Mouse (Mus musculus): ENCODE results near the gene Lypd6b.

The Lypd6b gene

DNA sequence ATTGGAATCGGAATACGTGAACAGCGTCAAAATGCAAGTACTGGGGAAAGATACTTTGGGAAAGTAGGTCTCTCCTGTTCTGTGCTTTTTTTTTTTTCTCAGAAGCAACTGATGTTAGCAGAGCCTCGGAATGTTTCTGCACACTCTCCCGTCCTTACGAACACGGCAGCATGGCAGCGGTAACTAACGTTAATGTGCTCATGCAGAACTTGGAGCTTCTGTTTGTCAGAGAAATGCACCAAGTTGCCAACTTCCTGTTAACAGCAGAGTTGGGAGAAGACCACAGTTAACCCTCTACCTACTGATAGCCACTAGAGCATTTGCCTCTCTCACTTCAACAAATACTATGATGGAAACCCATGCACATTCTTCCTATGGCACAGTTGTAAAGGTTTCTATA is 93.0 kb downstream of the Lypd6b start:
- no peak for DNase-seq

DNA sequence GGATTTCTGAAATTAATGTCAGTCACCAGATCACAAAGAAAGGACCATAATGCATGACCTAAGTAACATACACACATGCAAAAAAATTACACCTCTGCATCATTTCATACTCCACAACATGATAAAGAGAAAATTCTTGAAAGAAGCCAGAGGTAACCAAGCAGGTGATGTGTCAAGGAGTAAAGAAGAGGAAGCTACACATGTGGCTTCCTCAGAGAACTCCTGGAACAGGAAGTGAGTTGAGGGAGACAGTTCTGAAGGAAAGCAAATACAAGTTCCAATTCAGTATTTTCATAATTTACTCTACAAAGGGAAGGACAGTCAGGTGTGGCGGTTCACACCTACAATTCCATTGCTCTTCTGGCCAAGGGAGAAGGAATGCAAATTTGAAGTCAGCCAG is 93.5 kb downstream of the Lypd6b start:
- no peak for DNase-seq

DNA sequence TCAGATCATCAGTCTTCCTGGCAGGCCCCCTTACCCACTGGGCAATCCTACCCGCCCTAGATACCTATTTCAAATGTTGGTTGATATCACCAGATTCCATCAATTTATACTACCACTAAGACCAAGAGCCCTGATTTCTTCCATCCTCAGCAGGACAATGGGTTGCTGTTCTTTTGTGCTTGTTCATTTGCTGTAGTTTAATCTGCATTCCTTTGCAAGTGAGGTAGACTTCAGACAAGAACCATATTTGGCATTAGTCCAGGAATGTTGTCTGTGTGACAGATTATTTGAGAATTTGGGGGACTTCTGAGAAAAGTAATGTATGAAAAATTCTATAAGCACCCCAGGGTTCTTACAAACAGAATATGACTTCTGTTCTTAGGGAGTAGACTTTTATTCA is 95.0 kb downstream of the Lypd6b start:
- no peak for DNase-seq

DNA sequence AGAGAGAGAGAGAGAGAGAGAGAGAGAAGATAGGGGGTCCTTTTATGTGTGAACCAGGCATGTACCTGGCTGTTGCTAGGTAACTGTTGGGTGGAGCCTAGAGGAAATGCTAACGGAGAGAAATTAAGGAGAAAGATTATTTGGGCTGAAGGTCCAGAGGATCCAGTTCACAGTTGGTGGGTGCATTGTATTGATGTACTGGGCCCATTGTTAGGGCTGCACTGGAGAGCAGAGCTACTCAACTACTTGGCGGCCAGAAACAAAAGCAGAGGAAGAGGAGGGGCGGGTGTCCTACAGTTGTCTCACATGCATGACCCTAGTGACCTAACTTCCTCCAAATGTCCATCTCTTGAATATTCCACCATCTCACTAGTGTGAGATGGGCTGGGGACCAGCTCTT is 96.5 kb downstream of the Lypd6b start:
- no peak for DNase-seq

DNA sequence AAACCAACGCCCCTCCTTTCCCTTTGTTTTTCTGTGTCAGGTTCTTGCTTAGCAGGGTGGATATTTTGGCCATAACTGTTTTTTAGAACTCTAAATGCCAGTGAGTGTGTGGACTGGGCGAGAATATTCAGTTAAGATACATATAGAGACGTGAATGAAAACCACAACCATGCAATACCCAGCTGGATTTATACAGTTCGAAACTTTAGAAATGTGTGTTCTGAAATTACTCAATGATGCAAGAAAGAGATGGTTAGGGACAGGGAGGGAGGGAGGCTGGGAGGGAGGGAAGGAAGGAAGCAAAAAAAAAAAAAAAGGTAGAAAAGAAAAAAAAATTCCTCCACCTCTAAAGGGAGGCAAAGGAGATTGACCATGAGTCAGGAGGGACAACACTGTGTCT is 98.7 kb downstream of the Lypd6b start:
- DNase-seq: no peak

DNA sequence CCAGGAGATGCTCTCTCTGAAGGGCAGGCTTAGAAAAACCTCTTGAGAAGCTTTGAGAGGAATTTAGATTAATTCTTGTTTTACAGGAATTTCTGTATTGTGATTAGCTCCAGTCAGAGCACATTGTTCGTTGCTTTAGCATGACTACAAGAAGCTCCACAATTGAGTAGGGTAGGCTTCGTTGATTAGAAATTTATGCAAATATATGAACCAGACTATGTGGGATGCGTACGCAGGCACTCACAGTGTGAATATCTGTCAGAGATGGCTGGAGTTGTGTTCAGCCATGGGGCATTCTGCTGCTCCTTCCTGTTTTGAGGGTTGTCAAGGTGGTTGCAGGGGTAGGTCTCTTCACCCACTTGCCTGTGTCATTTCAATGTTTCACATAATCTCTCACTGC is 100.9 kb downstream of the Lypd6b start:
- no peak for DNase-seq

DNA sequence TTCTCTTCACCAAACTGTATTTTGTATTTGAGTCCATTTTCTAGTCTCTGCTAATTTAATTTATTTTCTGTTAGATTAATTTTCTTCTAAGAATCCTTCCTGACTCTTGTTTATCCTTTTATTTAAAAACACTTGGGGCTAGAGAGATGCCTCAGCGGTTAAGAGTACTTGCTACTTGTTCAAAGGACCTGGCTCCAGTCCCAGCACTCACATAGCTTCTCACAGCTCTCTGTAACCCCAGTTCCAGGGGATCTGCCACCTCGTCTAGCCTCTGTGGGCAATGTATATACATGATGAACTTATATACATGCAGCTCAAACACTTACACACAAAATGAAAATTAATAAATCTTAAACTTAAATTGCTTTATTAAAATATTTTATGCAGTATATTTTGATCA is 103.2 kb downstream of the Lypd6b start:
- no peak for DNase-seq

DNA sequence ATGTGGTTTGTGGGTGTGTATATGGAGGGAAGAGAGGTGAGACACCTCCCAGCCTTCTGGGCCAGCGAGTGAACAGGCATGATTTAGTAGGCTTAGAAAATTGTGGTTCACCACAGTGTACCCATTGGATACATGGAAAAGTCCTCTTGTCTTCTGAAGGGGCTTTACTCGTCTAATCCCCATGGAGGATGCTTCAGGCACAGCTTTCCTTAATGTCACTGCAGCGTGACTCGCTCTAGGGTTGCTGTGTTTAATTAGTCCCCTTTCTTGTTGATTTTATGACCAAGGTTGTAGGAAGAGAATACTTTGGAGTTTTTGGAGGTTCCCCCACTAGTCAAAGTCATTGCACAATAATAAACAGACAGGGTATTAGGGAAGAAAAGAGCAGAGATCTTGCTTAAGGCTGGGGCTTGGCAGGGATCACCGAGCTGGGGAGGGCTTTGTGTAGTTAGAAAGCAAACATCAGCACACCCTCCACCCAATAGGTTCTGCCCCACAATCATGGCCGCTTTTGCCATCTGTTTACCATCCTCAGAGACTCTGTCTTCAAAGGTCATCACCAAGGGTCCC is 122.4 kb downstream of the Lypd6b start:
- no peak for DNase-seq

DNA sequence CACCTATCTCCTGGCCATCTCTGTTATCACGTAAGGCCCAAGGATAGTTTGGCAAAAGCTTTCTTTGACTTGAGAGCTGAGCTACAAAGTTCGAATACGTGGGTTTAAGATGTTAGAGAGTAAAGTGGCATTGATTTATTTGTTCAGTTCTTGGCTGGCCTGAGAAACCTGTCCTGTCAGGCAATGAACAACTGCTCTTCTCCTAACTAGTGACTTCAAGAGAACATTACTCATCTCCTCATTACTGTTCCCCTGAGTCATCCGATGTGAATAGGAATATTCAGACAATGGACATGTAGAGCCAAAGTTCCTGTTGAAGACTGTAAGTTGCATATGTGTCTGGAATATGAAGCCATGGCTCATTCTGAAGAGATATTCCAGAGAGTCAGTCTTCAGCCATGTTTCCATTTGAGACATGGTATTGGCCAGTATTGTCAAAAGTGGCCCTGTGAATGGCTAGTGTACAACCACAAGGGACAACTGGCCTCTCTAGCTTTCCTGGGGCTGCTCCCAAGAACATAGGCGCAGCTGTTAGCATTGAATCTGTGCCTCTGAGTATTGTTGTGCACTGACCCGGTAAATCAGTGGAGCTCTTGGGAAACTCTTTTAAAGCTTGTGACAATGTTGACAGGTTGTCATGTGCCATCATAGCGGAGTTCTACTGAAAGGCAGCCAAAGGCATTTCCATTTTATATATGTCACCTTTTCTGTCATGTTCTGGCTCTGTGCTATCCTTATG is 124.0 kb downstream of the Lypd6b start:
- DNase-seq: no peak

DNA sequence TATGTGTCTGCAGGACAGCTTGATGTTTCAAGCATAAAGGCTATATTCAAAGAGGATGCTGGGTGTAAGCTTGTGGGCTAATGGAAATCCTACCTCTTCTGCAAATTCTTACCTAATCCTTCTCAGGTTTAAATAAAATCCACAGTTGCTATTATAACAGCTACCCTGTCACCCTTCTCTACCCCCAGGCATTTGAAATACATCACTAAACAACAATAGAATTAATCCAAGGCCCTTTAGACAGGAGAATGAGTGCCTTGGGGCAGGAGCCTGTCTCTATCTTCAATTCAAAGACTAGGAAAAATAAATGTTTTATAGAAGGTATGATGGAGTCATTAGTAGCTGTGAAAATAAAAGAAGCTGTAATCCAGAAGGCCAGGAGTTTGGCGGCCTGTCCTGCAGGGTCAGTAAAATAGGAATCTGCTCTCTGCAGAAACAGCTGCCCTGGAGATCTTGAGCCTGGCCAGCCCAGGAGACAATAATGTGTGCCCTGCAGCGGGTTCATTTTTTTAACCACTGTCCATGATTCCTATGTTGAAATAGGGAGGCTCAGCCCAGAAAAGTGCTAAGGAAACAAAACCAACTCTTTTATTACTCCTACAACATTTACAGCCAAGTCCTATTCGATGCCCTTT is 124.9 kb downstream of the Lypd6b start:
- DNase-seq: no peak

DNA sequence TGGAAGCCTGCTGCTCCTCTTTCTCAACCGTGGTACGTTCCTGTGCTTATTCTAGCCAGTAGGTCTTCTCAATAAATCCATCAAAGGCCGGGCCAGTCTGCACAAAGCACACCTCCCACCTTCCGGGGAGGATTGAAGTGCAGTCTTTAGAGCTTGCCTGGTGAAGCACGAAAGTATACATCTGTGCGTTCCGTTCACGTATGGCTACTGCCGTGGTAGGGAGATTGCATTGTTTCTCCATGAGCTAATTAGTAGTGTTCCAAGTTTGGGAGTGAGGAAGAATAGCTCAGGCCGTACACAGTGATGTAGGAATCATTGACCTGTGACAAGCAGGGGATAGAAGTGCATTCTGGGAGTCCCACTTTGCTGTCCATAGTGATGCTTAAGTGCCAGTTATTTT is 130.0 kb downstream of the Lypd6b start:
- no peak for DNase-seq

DNA sequence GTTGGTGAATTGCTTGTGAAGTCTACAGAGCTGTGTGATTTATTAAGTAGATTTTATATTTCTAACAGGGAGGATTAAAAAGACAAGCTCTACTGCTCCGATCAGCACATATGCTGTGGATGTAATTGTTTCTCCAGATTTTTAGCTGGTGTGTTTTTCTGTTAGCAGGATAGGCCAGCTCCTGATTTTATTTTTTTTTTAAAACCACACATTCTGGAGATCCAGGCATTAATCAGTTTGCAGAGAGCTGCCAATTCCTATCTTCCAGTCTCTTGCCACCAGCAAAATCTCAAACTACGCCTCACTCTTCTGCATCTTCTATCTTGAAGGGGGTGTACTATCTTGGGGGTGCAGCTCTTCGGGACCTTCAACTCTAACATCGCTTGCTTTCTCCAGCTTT is 130.6 kb downstream of the Lypd6b start:
- DNase-seq: no peak

DNA sequence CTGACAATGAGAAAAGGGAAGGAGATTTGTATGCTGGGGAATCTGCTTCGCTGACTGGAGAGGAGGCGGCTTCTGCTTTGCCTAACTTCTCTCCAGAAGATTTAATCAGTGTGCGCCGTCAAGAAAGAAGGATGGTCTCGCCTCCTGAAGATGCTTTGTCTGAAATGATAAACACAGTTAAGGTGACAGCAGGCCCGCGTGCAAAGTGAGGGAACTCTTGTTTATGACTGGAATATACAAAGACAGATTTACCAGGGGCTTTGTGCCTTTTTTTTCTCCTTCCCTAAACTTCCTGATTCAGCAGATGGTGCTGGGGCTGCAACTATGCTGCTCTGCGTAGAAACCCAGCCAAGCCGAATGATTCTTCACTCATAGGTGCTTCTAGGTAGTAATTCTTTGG is 131.2 kb downstream of the Lypd6b start:
- DNase-seq: no peak

DNA sequence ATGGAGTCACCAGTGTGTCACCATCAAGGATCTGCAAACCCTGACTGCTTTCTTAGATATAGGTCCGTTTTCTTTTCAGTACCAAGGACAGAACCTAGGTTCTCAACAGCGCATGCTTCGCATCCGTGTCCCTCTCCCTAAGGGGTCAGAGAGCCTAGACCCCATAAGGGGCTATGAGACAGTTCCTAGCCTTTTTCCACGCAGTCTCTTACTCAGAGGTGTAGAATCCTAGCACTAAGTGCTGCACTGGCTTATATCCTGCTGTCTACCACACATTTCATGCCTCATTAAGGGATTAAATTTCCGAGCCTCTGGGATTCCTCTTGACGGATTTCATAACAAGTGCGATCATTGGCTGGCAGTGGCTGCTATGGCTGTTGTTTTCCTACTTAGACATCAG is 134.5 kb downstream of the Lypd6b start:
- DNase-seq: no peak

DNA sequence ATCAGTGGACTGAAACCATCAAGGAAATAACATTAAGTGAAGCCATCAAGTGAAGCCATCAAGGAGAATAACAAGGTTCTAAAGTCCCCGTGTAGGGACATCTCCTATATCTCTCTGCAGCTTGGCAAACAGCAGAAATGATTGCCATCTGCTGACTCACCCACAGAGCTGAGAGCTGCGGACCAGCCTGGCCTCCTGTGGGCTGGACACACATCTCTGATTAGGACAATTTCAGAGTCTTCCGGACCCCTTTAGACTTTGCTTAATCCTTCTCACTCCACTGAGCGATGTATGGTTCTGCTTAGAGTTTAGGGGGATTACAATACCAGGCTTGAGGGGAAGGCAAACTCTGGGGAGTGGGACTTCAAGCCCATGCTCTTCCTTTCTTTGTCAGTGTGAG is 135.3 kb downstream of the Lypd6b start:
- no peak for DNase-seq

DNA sequence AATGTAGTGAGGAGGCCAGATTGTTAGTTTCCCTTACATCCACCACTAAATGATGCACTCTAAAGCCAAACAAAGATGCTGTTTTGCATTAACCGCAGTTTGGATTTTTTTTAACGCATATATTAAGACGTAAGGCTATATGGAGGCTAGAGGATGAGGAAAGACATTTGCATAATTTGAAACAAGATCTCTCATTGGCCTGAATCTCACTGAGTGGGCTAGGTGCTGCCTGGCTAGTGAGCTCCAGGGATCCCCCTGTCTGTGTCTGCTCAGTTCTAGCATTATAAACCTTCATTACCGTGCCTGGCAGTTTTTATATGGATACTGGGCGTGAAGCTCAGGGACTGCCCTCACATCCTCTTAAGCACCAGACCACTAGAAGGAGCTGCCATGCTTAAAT is 138.7 kb downstream of the Lypd6b start:
- no peak for DNase-seq

DNA sequence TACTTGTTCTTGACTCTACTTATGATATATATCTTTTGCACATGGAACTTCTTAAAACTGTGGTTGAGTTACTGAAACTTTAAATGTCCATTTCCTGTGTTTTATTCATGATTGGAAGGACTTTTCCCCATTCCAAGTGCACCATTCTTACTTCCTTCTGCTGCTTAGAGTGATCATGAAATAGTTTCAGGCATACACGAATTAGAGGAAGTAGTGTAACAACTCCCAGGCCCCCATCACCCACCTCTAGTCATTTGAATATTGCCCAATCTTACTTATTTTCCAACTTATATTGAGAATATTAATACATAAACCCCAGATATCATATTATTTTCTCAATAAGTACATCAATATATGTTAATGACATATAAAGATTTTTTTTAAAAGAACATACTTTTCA is 139.9 kb downstream of the Lypd6b start:
- no peak for DNase-seq

DNA sequence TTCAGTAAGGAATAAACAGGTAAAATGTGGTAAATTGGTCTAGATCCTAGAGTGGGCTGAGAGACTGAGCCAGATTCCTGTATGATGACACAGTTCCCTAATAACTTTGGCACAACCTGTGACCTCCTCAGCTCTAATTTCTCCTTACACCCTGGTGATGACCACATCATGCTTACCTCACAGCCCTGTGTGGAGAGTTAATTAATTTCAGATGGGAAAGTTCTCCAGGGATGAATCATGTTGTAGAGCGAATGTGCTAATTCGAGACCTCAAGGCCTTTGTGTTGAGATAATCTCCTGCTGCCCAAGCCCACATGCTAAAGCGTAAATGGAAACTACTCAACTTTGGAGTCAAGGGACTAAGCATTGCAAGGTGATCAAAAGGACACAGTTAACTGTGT is 142.4 kb downstream of the Lypd6b start:
- DNase-seq: no peak

DNA sequence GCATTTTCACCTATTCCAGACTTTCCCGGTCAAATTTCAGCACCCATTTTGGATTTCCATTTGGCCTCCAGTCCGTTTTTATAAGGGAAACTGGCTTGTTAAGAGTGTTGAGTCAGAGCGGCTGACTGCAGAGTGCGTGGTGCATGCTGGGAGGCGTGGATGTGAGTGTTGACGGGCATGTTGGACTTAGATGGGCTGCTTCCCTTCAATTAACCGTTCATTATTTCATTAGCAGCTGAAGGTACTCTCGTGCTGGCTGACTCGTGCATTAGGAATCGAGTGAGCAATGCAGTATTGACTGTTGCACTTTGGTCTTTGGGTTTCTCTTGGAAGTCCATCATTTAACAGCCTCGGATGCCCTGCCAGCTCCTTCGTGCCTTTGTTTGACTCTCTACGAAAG is 150.1 kb downstream of the Lypd6b start:
- no peak for DNase-seq

DNA sequence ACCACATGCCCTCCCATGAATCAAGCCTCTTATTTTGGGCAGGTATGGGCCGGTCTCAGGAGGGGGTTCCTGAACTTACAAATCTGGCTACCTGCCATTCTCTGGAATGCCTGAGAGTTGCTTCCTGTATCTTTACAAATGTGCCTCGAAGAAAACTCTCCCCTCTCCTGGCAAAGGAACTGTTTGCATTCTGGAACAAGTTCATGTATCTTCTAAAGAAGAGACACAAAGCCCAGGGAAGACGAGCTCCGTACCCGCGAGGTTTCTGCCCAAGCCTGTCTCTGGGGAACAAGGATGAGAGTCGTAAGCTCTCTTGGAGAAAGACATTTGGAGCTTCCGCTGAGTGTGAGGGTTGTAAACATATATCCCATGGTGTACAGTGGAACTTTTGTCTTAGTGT is 150.8 kb downstream of the Lypd6b start:
- no peak for DNase-seq

DNA sequence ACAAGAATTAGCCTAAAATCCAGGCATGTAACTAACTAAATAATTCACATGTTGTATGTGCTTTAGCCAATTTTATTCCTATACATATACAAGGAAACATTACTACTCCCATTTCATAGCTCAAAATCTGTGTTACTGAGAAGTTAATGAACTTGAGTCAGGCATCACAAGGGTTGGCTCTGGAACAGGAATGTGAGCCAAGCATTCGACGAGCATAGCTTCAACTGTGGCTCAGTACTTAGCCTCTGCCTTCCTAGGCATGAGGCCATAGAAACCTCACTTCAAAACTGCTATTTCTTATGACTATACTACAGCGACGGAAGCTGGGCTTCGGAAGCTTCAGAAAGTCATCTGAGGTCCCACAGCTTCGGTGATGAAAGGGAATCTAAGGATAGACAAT is 152.9 kb downstream of the Lypd6b start:
- no peak for DNase-seq

DNA sequence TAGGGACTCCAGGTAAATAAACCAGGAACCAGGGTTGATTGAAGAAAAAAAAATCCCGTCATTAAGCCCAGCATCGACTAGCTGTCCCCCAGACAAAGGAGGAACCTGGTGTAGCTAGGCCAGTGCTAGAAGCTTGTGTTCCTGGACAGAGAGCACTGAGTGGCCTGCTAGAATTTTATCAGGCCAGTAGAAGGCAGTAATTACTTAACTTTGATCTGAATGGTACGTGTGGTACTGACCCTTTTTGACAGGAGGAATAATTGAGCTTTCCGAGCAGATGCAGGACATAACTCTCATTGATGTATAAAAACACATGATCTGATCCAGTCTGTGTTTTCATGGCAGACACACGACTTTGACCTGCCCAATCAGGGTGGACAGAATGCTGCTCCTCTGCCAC is 154.6 kb downstream of the Lypd6b start:
- no peak for DNase-seq

DNA sequence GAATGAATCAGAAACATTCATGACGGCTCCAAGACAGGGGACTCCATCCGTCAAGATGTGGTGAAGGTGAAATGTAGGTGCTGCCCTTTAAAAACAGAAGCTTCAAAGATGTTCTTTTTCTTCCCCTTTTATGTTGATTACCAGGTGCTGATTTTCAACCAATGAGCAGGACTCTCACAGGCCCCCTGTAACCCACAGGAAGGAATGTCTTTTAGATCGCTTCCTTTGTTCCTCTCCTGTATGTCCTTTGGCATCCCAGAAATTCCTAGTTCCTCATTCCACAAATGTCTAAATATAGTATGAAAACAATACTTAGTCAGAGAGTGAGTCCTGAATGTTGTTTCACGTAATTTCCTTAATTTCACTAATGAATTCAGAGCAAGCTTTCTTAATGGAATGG is 164.2 kb downstream of the Lypd6b start:
- DNase-seq: no peak

DNA sequence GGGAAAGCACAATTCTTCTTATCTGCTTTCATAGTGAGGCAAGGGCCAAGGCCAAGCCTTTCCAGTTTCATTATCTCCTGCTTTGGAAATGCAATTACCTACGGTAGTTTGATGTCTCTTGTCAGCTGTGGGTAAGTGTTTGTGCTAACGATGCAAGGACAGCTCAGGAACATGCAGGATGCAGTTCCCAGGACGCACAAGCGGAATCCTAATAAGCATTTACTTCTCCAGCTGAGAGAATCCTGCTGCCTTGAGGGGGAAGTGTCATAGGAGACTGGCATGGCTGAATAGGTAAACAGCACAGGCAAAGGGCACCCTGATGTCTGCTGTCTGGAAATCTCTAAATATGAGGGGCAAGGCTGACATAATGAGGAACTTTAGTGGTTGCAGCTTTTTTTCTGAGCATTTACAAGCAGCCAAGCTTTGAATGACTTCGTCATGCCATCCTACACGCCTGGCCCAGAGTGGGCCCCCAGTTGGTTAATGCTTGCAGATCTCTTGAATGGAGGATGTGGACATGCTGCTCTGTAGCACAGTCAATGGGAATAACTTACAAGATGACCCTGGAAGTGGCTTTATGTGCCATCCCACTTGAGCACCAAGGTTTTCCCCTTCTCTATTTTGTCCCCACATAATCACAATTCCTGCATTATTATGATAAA is 165.3 kb downstream of the Lypd6b start:
- DNase-seq: no peak

All from cerebellum, adult 9-11 months (tissue).